Mouse (Mus musculus): ENCODE results near the gene Prps1l3. TPM values are rescaled to one million over a fixed set of nuclear protein-coding genes. Genes with fewer than 3 reads are reported as not detected.
"Not testable (repeated sequence)": the region's sequence is repeated elsewhere in the genome, so short reads cannot be mapped to it uniquely, and the experiment has no call there.

The Prps1l3 gene
- total and polyA plus RNA-seq, 2 experiments = 13.2 to 40.1 TPM

- H3K27ac ChIP-seq (replicated peaks; ENCODE audit: insufficient read depth, low read depth, low read length) = no peak overlapping the region
- no peaks in the 10 kb centered on the region for H3K79me2 ChIP-seq (ENCODE audit: control insufficient read depth, insufficient read depth, low read length)
- no peak for TF ChIP-seq POLR2A (IDR thresholded peaks at IDR 0.05; ENCODE audit: extremely low read depth, insufficient read depth, low read length)
- TF ChIP-seq CTCF (IDR thresholded peaks at IDR 0.05; ENCODE audit: low read depth, low read length) = no peak
- DNase-seq (ENCODE audit: extremely low read depth, low read depth, low spot score) = no peak
- no peak overlapping the region for H3K4me3 ChIP-seq (ENCODE audit: insufficient read depth, low read depth, low read length)
- 98% methylated on average over 3 of the region's 3 CpGs for WGBS
- H3K4me1 ChIP-seq (ENCODE audit: control insufficient read depth, insufficient read depth, low read length) = peaks cover 5% of the 10 kb centered on the region; the same call in 1 of the 2 replicates
- H3K9ac ChIP-seq (ENCODE audit: low read depth, low read length) = no peak overlapping the region
- H3K27me3 ChIP-seq (ENCODE audit: control insufficient read depth, insufficient read depth, low read length) = no peaks in the 10 kb centered on the region
- no peaks in the 10 kb centered on the region for H3K36me3 ChIP-seq (ENCODE audit: control insufficient read depth, insufficient read depth, low read length)
Observed at GRCm38 (mm10) chr12:57201901-57202300, 28.3 kb upstream of the Prps1l3 start.

- Histone ChIP-seq H3K4me3 (ENCODE audit: insufficient read depth, low read depth, low read length) (no peak overlapping the region), H3K36me3 (ENCODE audit: control insufficient read depth, insufficient read depth, low read length) (no peaks in the 10 kb centered on the region), H3K79me2 (ENCODE audit: control insufficient read depth, insufficient read depth, low read length) (no peaks in the 10 kb centered on the region), H3K27me3 (ENCODE audit: control insufficient read depth, insufficient read depth, low read length) (no peaks in the 10 kb centered on the region), H3K9ac (ENCODE audit: low read depth, low read length) (no peak overlapping the region), H3K27ac (replicated peaks; ENCODE audit: insufficient read depth, low read depth, low read length) (no peak overlapping the region), H3K4me1 (ENCODE audit: control insufficient read depth, insufficient read depth, low read length) (no peaks in the 10 kb centered on the region)
- WGBS = 75% methylated on average over 4 of the region's 4 CpGs
- no peak for DNase-seq (ENCODE audit: extremely low read depth, low read depth, low spot score)
- TF ChIP-seq POLR2A (IDR thresholded peaks at IDR 0.05; ENCODE audit: extremely low read depth, insufficient read depth, low read length) = no peak
- TF ChIP-seq CTCF (IDR thresholded peaks at IDR 0.05; ENCODE audit: low read depth, low read length) = no peak
Observed at GRCm38 (mm10) chr12:57204276-57204851, 25.8 kb upstream of the Prps1l3 start.

- Histone ChIP-seq H3K27me3 (ENCODE audit: control insufficient read depth, insufficient read depth, low read length) (no peaks in the 10 kb centered on the region), H3K4me1 (ENCODE audit: control insufficient read depth, insufficient read depth, low read length) (peaks cover 4% of the 10 kb centered on the region; the same call in 1 of the 2 replicates), H3K36me3 (ENCODE audit: control insufficient read depth, insufficient read depth, low read length) (no peaks in the 10 kb centered on the region), H3K9ac (ENCODE audit: low read depth, low read length) (peak overlapping the region; percentile 69), H3K27ac (replicated peaks; ENCODE audit: insufficient read depth, low read depth, low read length) (0 out of 2 replicates have a peak overlapping the region, but pooled peaks have one; percentile 18), H3K79me2 (ENCODE audit: control insufficient read depth, insufficient read depth, low read length) (no peaks in the 10 kb centered on the region), H3K4me3 (ENCODE audit: insufficient read depth, low read depth, low read length) (peak overlapping the region; percentile 49)
- TF ChIP-seq POLR2A (IDR thresholded peaks at IDR 0.05; ENCODE audit: extremely low read depth, insufficient read depth, low read length) (no peak), CTCF (IDR thresholded peaks at IDR 0.05; ENCODE audit: low read depth, low read length) (no peak)
- DNase-seq (ENCODE audit: extremely low read depth, low read depth, low spot score) = peak; percentile 48
- WGBS = 6% methylated on average over 30 of the region's 30 CpGs
Observed at GRCm38 (mm10) chr12:57211353-57212311, 18.6 kb upstream of the Prps1l3 start.

GRCm38 (mm10) chr12:57212463-57212862 is 17.7 kb upstream of the Prps1l3 start:
- not testable (repeated sequence) for H3K4me3 ChIP-seq (ENCODE audit: insufficient read depth, low read depth, low read length); H3K27ac ChIP-seq (replicated peaks; ENCODE audit: insufficient read depth, low read depth, low read length); H3K36me3 ChIP-seq (ENCODE audit: control insufficient read depth, insufficient read depth, low read length); DNase-seq (ENCODE audit: extremely low read depth, low read depth, low spot score); H3K27me3 ChIP-seq (ENCODE audit: control insufficient read depth, insufficient read depth, low read length); H3K79me2 ChIP-seq (ENCODE audit: control insufficient read depth, insufficient read depth, low read length); H3K9ac ChIP-seq (ENCODE audit: low read depth, low read length); H3K4me1 ChIP-seq (ENCODE audit: control insufficient read depth, insufficient read depth, low read length)
- 88% methylated on average over 5 of the region's 5 CpGs for WGBS

- no peaks in the 10 kb centered on the region for H3K79me2 ChIP-seq (ENCODE audit: control insufficient read depth, insufficient read depth, low read length)
- H3K27ac ChIP-seq (replicated peaks; ENCODE audit: insufficient read depth, low read depth, low read length) = no peak overlapping the region
- H3K4me1 ChIP-seq (ENCODE audit: control insufficient read depth, insufficient read depth, low read length) = peaks cover 2% of the 10 kb centered on the region; the same call in 1 of the 2 replicates
- WGBS = 90% methylated on average over 9 of the region's 9 CpGs
- no peak for DNase-seq (ENCODE audit: extremely low read depth, low read depth, low spot score)
- H3K4me3 ChIP-seq (ENCODE audit: insufficient read depth, low read depth, low read length) = no peak overlapping the region
- TF ChIP-seq CTCF (IDR thresholded peaks at IDR 0.05; ENCODE audit: low read depth, low read length) (no peak), POLR2A (IDR thresholded peaks at IDR 0.05; ENCODE audit: extremely low read depth, insufficient read depth, low read length) (no peak)
- no peaks in the 10 kb centered on the region for H3K27me3 ChIP-seq (ENCODE audit: control insufficient read depth, insufficient read depth, low read length)
- no peaks in the 10 kb centered on the region for H3K36me3 ChIP-seq (ENCODE audit: control insufficient read depth, insufficient read depth, low read length)
- H3K9ac ChIP-seq (ENCODE audit: low read depth, low read length) = no peak overlapping the region
Observed at GRCm38 (mm10) chr12:57226411-57226810, 3.8 kb upstream of the Prps1l3 start.

All from liver, adult 2 months (tissue).